Mouse (Mus musculus) CH12.LX (cell line): ENCODE measurements around the gene Grip1. TPM values are rescaled to one million over a fixed set of nuclear protein-coding genes. Genes with fewer than 3 reads are reported as not detected.

Source experiments
- DNase-seq: peaks from one replicate; pipeline ENCODE4 v3.0.0-alpha.2; 2013; ENCODE audit errors: extremely low read depth
- H3K27ac ChIP-seq: 2 replicates; pipeline ENCODE4 v1.5.1; 2012; ENCODE audit warnings: low read depth, mild to moderate bottlenecking, control low read depth, moderate library complexity; ENCODE audit not compliant: insufficient read depth
- H3K27me3 ChIP-seq: replicated peaks from 2 replicates; pipeline ENCODE3; 2012; ENCODE audit warnings: inconsistent platforms
- H3K36me3 ChIP-seq, 2 experiments: replicated peaks in 1 of 2; 2 replicates each; pipeline versions ENCODE3 to v1.6.1; 2012; ENCODE audit warnings: inconsistent platforms in 1 of 2, low read length in 1 of 2, mild to moderate bottlenecking in 1 of 2, mixed read lengths in 1 of 2, moderate library complexity in 1 of 2; ENCODE audit not compliant: control insufficient read depth in 1 of 2, insufficient read depth in 1 of 2
- H3K4me1 ChIP-seq, 2 experiments: 2 replicates each; pipeline ENCODE4 v1.6.1; 2012; ENCODE audit warnings: inconsistent platforms in 1 of 2, moderate library complexity in 1 of 2; ENCODE audit not compliant: insufficient read depth in 2 of 2, control insufficient read depth in 1 of 2
- H3K4me2 ChIP-seq: 2 replicates; pipeline ENCODE4 v1.6.1; 2012; ENCODE audit warnings: low read depth, mild to moderate bottlenecking, control low read depth; ENCODE audit not compliant: poor library complexity, insufficient read depth, severe bottlenecking
- H3K4me3 ChIP-seq, 3 experiments: fragments of 150-350 bp in 1 of 3; sonication (generic) in 1 of 3; replicated peaks in 1 of 3; 2 replicates each; pipeline versions ENCODE3 to v1.5.1; 2011 to 2012; ENCODE audit warnings: low read depth in 2 of 3, low read length in 2 of 3, mild to moderate bottlenecking in 2 of 3, moderate library complexity in 2 of 3, control low read depth in 1 of 3, improper control_type of control experiment in 1 of 3, inconsistent platforms in 1 of 3, mixed read lengths in 1 of 3; ENCODE audit not compliant: poor library complexity in 1 of 3
- H3K79me2 ChIP-seq: replicated peaks from 2 replicates; pipeline ENCODE4 v1.6.1; 2012; ENCODE audit warnings: mild to moderate bottlenecking, moderate library complexity; ENCODE audit not compliant: control insufficient read depth, poor library complexity, insufficient read depth, severe bottlenecking; ENCODE audit errors: extremely low read depth
- H3K9ac ChIP-seq: 2 replicates; pipeline ENCODE4 v1.6.1; 2012; ENCODE audit warnings: low read depth, mild to moderate bottlenecking, control low read depth, moderate library complexity; ENCODE audit not compliant: insufficient read depth
- H3K9me3 ChIP-seq: replicated peaks from 2 replicates; pipeline ENCODE3; 2012; ENCODE audit warnings: low read length, inconsistent platforms, mixed read lengths
- CTCF ChIP-seq, 2 experiments: IDR thresholded peaks in 1 of 2; conservative IDR thresholded peaks in 1 of 2; 2 replicates each; pipeline ENCODE4 v1.5.1; 2011 to 2012; ENCODE audit warnings: low read depth in 2 of 2, low read length in 2 of 2, improper control_type of control experiment in 1 of 2, inconsistent platforms in 1 of 2, mild to moderate bottlenecking in 1 of 2, moderate library complexity in 1 of 2
- E2F4 ChIP-seq: IDR thresholded peaks from 2 replicates; pipeline ENCODE4 v1.6.1; 2011; ENCODE audit warnings: low read depth, low read length, improper control_type of control experiment; ENCODE audit not compliant: insufficient replicate concordance
- ELF1 ChIP-seq: IDR thresholded peaks from 2 replicates; pipeline ENCODE4 v1.6.1; 2014; ENCODE audit warnings: low read depth, mild to moderate bottlenecking, inconsistent platforms, low read length, improper control_type of control experiment
- HCFC1 ChIP-seq: IDR thresholded peaks from 2 replicates; pipeline ENCODE4 v1.6.1; 2012; ENCODE audit warnings: low read depth, mild to moderate bottlenecking, inconsistent platforms, low read length, improper control_type of control experiment
- IRF4 ChIP-seq: IDR thresholded peaks from 2 replicates; pipeline ENCODE4 v1.6.1; 2014; ENCODE audit warnings: low read depth, mild to moderate bottlenecking, inconsistent platforms, low read length, improper control_type of control experiment
- MAX ChIP-seq: IDR thresholded peaks from 2 replicates; pipeline ENCODE4 v1.6.1; 2011; ENCODE audit warnings: low read length, improper control_type of control experiment
- MXI1 ChIP-seq: IDR thresholded peaks from 2 replicates; pipeline ENCODE4 v1.6.1; 2011; ENCODE audit warnings: mild to moderate bottlenecking, low read depth, low read length, improper control_type of control experiment
- MYC ChIP-seq: IDR thresholded peaks from 2 replicates; pipeline ENCODE4 v1.6.1; 2011; ENCODE audit warnings: low read depth, mild to moderate bottlenecking, improper control_type of control experiment, low read length
- NELFE ChIP-seq: IDR thresholded peaks from 2 replicates; pipeline ENCODE4 v1.6.1; 2011; ENCODE audit warnings: low read depth, low read length, improper control_type of control experiment
- POLR2A ChIP-seq: IDR thresholded peaks from 2 replicates; pipeline ENCODE4 v1.6.1; 2011; ENCODE audit warnings: low read depth, mild to moderate bottlenecking, improper control_type of control experiment, low read length
- RCOR1 ChIP-seq: conservative IDR thresholded peaks from 2 replicates; pipeline ENCODE4 v1.6.1; 2012; ENCODE audit warnings: low read depth, mild to moderate bottlenecking, inconsistent platforms, low read length, improper control_type of control experiment
- SMC3 ChIP-seq: IDR thresholded peaks from 2 replicates; pipeline ENCODE4 v1.6.1; 2011; ENCODE audit warnings: low read depth, low read length, improper control_type of control experiment
- TBP ChIP-seq: conservative IDR thresholded peaks from 2 replicates; pipeline ENCODE4 v1.6.1; 2011; ENCODE audit warnings: low read depth, low read length, improper control_type of control experiment
- TCF12 ChIP-seq: IDR thresholded peaks from 2 replicates; pipeline ENCODE4 v1.6.1; 2014; ENCODE audit warnings: low read depth, mild to moderate bottlenecking, inconsistent platforms, low read length, improper control_type of control experiment
- UBTF ChIP-seq: IDR thresholded peaks from 2 replicates; pipeline ENCODE4 v1.6.1; 2012; ENCODE audit warnings: low read depth, mild to moderate bottlenecking, inconsistent platforms, low read length, improper control_type of control experiment, moderate library complexity
- USF1 ChIP-seq: IDR thresholded peaks from 2 replicates; pipeline ENCODE4 v1.6.1; 2014; ENCODE audit warnings: low read depth, mild to moderate bottlenecking, inconsistent platforms, low read length, improper control_type of control experiment
- ZKSCAN1 ChIP-seq: IDR thresholded peaks from 2 replicates; pipeline ENCODE4 v1.6.1; 2012; ENCODE audit warnings: low read depth, inconsistent platforms, low read length, improper control_type of control experiment, borderline replicate concordance
- ZMIZ1 ChIP-seq: IDR thresholded peaks from 2 replicates; pipeline ENCODE4 v1.6.1; 2012; ENCODE audit warnings: low read depth, mild to moderate bottlenecking, inconsistent platforms, low read length, improper control_type of control experiment
- dilution Hi-C: fragments of 300-500 bp; cut with MboI; formaldehyde crosslinking; loops from 2 replicates; pipeline ENCODE4 v1.14.3; 2020; ENCODE audit warnings: low sequenced_read_pairs; ENCODE audit not compliant: extremely low pct_unique_long_range_greater_than_20kb, extremely low pct_ligation_motif_present
- in situ Hi-C: fragments of 300-500 bp; cut with MboI; formaldehyde crosslinking; loops from 3 replicates; pipeline ENCODE4 v1.14.3; 2019; ENCODE audit warnings: low sequenced_read_pairs, low pct_ligation_motif_present, low pct_unique_long_range_greater_than_20kb, mixed read lengths
- polyA plus RNA-seq: library from polyadenylated mRNA; unstranded; fragments of >175 nt; gene quantifications from 2 replicates; pipeline ENCODE4 v1.2.1, GENCODE M21; 2012; ENCODE audit warnings: low read depth; ENCODE audit not compliant: insufficient read length
- total RNA-seq, 2 experiments: library from RNA; depleted of rRNA; stranded (reverse); fragments of 300-350 nt in 1 of 2; fragments of >200 nt in 1 of 2; gene quantifications; 2 replicates each; pipeline ENCODE4 v1.2.3; 2012 to 2014

Grip1 gene
- total and polyA plus RNA-seq, 3 experiments, result 0.09 to 0.33 (median 0.13) TPM

- Histone ChIP-seq H3K4me2 (no peak overlapping the region), H3K79me2 (no peaks in the 10 kb centered on the region), H3K36me3 (no peaks in the 10 kb centered on the region), H3K9me3 (no peaks in the 10 kb centered on the region), H3K27ac (no peak overlapping the region), H3K4me3 (no peak overlapping the region), H3K4me1 (no peaks in the 10 kb centered on the region)
- DNase-seq, result no peak
- in situ Hi-C loops, result no loop called here
- TF ChIP-seq E2F4, result no peak
- TF ChIP-seq, all 38 proteins: peak for 0
- no peaks in the 10 kb centered on the region for H3K27me3 ChIP-seq
- dilution Hi-C loops, result no loop called here
- no peak overlapping the region for H3K9ac ChIP-seq
Measured at GRCm38 (mm10) chr10:119437319-119437718, 16.3 kb upstream of the Grip1 start.

DNA sequence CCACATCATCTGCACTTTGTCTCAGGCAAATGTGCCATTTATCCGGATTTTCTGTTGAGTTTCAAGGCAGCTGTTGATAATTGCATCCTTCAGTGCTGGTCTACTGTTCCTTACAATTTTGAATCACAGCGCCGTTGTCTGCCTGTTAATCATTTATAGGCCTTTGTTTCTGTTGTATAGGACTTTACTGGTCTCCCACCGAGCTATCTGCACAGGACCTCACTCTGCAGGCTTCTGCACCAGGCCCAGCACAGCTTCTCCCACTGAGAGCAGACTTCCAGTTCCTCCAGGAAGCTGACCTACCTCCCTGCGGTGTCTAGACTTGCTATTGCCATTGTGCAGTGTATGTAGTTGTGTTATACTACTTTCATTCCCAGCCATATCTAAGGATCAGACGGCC is 11.9 kb upstream of the Grip1 start:
- H3K36me3 ChIP-seq, result no peaks in the 10 kb centered on the region
- no peak overlapping the region for H3K4me3 ChIP-seq
- H3K4me1 ChIP-seq, result no peaks in the 10 kb centered on the region
- H3K27me3 ChIP-seq, result no peaks in the 10 kb centered on the region
- DNase-seq, result no peak
- TF ChIP-seq MYC (no peak), ZKSCAN1 (no peak), MAX (no peak), USF1 (no peak), E2F4 (no peak), SMC3 (no peak), ELF1 (no peak), TCF12 (no peak)
- in situ Hi-C loops (no loop called here), dilution Hi-C loops (no loop called here)
- no peaks in the 10 kb centered on the region for H3K9me3 ChIP-seq
- H3K9ac ChIP-seq, result no peak overlapping the region
- no peak overlapping the region for H3K27ac ChIP-seq
- H3K79me2 ChIP-seq, result no peaks in the 10 kb centered on the region
- no peak overlapping the region for H3K4me2 ChIP-seq

DNA sequence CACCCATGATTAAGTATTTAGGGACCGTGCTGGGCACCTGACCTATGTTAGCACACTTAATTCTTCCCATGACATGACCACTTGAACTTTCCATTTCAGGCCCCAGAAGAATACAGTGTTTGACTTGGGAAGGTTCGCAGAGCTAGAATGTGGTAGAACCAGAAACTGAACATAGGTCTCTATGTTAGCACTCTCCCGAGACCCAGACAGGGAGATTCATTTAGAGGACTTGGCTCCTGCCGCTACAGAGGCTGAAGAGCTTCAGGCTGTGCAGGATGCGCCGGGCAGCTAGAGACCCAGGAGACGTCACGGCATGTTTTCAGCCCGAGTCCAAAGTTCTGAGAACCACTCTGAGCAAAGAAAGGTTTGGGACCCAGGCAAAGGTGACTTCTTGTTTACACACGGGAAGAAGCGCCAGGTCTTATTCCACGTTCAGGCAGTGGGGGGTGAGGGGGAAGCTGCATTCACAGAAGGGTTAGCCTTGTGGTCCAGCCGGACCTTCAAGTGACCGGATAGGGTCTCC is 6.2 kb upstream of the Grip1 start:
- no peak overlapping the region for H3K27ac ChIP-seq
- DNase-seq, result no peak
- H3K9ac ChIP-seq, result no peak overlapping the region
- H3K36me3 ChIP-seq, result no peaks in the 10 kb centered on the region
- dilution Hi-C loops (no loop called here), in situ Hi-C loops (no loop called here)
- no peak overlapping the region for H3K4me3 ChIP-seq
- no peak overlapping the region for H3K4me2 ChIP-seq
- TF ChIP-seq UBTF (no peak), IRF4 (no peak), ELF1 (no peak), CTCF (conservative IDR thresholded peaks at IDR 0.05 in 1 of 2, IDR thresholded peaks at IDR 0.05 in 1 of 2; ENCODE audit: low read depth in 2 of 2, low read length in 2 of 2) (no peak), MXI1 (no peak), ZMIZ1 (no peak), HCFC1 (no peak), TBP (no peak), POLR2A (no peak), RCOR1 (no peak), MYC (no peak), NELFE (no peak), TCF12 (no peak)
- no peaks in the 10 kb centered on the region for H3K9me3 ChIP-seq
- H3K4me1 ChIP-seq, result peaks cover 0 to 3% of the 10 kb centered on the region in 2 experiments; a peak in 1 of 4 replicates
- no peaks in the 10 kb centered on the region for H3K27me3 ChIP-seq
- H3K79me2 ChIP-seq, result no peaks in the 10 kb centered on the region
